Mouse (Mus musculus): ENCODE data around the gene Trem1. TPM values are rescaled to one million over a fixed set of nuclear protein-coding genes. Genes with fewer than 3 reads are reported as not detected.

The Trem1 gene
- total RNA-seq, 2 experiments from 2014 or later: not detected

DNA sequence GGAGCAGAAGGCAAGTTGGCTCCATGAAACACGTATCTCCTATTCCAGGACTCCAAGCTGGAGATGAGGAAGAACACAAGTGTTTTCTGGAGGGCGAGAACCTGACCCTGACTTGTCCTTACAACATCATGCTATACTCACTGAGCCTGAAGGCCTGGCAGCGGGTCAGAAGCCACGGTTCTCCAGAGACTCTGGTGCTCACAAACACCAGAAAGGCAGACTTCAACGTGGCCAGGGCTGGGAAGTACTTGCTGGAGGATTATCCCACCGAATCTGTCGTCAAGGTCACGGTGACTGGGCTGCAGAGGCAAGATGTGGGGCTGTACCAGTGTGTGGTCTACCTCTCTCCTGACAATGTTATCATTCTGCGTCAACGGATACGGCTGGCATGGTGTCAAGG is 16.9 kb downstream of the Trem1 start:
- no peak for TF ChIP-seq CTCF (conservative IDR thresholded peaks at IDR 0.05)
- H3K4me3 ChIP-seq: no peak overlapping the region
- DNase-seq (ENCODE audit: low spot score in 2 of 2): no peak
- peak overlapping the region; percentile 20; the same call in 1 of the 2 replicates for H3K27ac ChIP-seq

GRCm38 (mm10) chr17:48250631-48251030 is 18.1 kb downstream of the Trem1 start:
- no peak for TF ChIP-seq CTCF (conservative IDR thresholded peaks at IDR 0.05)
- Histone ChIP-seq H3K27ac (no peak overlapping the region), H3K4me3 (no peak overlapping the region)
- DNase-seq (ENCODE audit: low spot score in 2 of 2): no peak

- TF ChIP-seq CTCF (conservative IDR thresholded peaks at IDR 0.05): no peak
- no peak for DNase-seq (ENCODE audit: low spot score in 2 of 2)
- no peak overlapping the region for H3K27ac ChIP-seq
- no peak overlapping the region for H3K4me3 ChIP-seq
Measured at GRCm38 (mm10) chr17:48256575-48256974, 24.0 kb downstream of the Trem1 start.

DNA sequence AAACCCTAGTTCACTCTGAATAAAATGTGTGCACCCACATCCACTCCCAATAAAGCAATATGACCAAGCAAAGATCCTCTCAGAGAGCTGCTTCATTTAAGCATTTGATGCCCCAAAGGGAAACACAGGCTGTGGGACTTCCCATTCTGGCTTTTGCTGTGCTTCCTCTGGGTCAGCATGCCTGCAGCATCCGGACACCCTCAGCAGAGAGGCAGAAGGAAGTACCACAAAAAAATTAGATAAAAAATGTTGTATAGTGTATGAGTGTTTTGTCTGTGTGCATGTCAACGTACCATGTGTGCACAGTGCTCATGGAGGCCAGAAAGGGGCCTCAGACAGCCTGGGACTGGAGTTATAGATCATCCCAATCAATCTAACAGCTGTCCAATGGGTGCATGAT is 29.3 kb downstream of the Trem1 start:
- TF ChIP-seq CTCF (conservative IDR thresholded peaks at IDR 0.05): no peak
- no peak for DNase-seq (ENCODE audit: low spot score in 2 of 2)
- Histone ChIP-seq H3K4me3 (no peak overlapping the region), H3K27ac (no peak overlapping the region)

- Histone ChIP-seq H3K4me3 (no peak within 1 kb of the TSS), H3K27ac (no peak within 1 kb of the TSS)
- DNase-seq (ENCODE audit: low spot score in 2 of 2): no peak
- TF ChIP-seq CTCF (conservative IDR thresholded peaks at IDR 0.05): no peak
Measured at GRCm38 (mm10) chr17:48263741-48264362, 31.3 kb downstream of the Trem1 start, which contains the start of gene Treml4. Gene Treml4 (plus strand): TSS chr17:48264295.

DNA sequence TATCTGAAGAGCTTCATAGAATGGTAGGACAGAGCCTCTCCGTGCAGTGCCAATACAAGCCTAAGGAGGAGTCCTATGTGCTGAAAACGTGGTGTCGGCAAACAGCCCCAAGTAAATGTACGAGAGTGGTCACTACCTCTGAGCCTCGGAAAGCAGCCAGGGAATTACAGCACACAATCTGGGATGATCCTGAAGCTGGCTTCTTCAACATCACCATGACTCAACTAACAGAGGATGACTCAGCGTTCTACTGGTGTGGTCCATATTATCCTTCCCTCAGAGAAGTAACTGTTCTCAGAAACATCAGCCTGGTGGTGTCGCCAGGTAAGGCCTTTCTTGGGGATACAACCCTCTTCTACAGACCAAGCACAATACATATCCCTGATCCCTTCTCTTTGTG is 32.1 kb downstream of the Trem1 start:
- DNase-seq (ENCODE audit: low spot score in 2 of 2): no peak
- H3K27ac ChIP-seq: no peak overlapping the region
- no peak overlapping the region for H3K4me3 ChIP-seq
- no peak for TF ChIP-seq CTCF (conservative IDR thresholded peaks at IDR 0.05)

DNA sequence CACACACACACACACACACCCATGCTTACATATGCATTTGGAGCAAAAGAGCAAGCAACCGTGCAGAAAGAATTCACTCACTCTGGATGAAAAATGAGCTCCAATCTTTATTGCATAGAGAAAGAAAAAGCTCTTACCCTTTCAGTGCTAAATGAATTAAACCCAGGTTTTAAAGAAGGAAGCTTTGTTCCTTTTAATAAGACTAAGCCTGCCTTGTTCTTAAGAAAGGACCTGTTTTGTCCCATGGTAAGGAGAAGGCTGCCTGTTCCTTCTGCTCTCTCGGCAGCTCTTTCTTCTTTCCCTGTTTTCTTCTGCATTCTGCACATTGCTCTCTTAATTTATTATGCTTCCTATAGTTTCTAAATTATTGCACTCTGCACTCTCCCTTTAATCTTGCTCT is 33.6 kb downstream of the Trem1 start:
- no peak overlapping the region for H3K27ac ChIP-seq
- no peak overlapping the region for H3K4me3 ChIP-seq
- no peak for DNase-seq (ENCODE audit: low spot score in 2 of 2)
- no peak for TF ChIP-seq CTCF (conservative IDR thresholded peaks at IDR 0.05)

- DNase-seq (ENCODE audit: low spot score in 2 of 2): no peak
- TF ChIP-seq CTCF (conservative IDR thresholded peaks at IDR 0.05): no peak
- H3K27ac ChIP-seq: no peak overlapping the region
- H3K4me3 ChIP-seq: no peak overlapping the region
Measured at GRCm38 (mm10) chr17:48266610-48267304, 34.2 kb downstream of the Trem1 start.

DNA sequence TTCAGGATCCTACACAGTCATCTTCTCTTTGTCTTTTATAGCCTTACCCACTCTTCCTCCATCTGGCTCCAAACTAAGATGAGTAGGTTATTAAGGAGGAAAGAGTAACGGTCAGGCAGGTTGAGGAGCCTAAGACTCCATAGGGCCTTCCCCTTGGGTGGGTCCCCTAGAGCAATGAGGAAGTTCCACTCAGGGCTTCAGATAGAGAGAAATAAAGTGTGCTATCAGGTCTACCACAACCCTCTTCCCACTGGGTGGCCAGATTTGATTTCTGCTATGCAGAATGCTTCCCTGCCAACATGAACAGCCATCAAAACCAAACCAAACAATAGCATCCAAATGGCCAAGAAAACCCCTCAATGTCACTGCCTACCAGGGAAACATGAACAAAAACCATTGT is 35.0 kb downstream of the Trem1 start:
- TF ChIP-seq CTCF (conservative IDR thresholded peaks at IDR 0.05): no peak
- DNase-seq (ENCODE audit: low spot score in 2 of 2): no peak
- Histone ChIP-seq H3K27ac (no peak overlapping the region), H3K4me3 (no peak overlapping the region)

DNA sequence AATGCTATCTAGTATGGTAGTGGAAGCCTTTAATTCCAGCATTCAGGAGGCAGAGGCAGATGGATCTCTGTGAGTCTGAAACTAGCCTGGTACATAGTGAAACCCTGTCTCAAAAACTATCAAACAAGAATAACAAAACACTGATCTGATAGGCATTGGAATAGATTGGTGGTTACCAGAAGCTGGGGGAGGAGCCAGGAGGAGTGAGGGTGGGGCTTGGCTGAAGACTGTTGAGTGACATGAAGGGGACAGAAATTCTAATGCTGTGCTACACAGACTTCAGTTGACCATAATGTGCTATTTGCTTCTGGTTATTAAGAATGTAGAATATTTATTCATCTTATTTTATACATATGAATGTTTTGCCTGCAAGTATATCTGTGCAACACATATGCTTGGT is 35.7 kb downstream of the Trem1 start:
- H3K4me3 ChIP-seq: no peak overlapping the region
- TF ChIP-seq CTCF (conservative IDR thresholded peaks at IDR 0.05): no peak
- no peak overlapping the region for H3K27ac ChIP-seq
- DNase-seq (ENCODE audit: low spot score in 2 of 2): no peak

DNA sequence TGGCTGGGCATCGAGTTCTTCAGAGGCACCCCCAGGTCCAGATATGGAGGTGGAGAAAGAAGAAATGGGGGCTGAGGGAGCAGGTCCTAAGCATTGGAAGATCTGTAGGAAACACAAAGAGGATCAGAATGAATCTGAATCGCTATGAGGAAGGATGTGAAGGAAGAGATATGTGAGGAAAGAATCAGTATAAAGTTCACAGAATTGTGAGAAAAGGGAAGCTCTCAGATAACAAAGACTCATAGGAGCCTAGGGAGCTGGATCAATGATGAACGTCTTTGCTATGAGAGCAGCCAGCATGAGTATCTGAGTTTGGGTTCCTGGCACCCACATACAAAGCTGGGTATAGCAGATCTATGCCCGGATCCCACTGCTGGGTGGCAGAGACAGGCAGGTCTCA is 37.3 kb downstream of the Trem1 start:
- H3K4me3 ChIP-seq: no peak overlapping the region
- no peak overlapping the region for H3K27ac ChIP-seq
- no peak for TF ChIP-seq CTCF (conservative IDR thresholded peaks at IDR 0.05)
- DNase-seq (ENCODE audit: low spot score in 2 of 2): no peak

GRCm38 (mm10) chr17:48272158-48272557 is 39.6 kb downstream of the Trem1 start:
- no peak overlapping the region for H3K27ac ChIP-seq
- no peak for DNase-seq (ENCODE audit: low spot score in 2 of 2)
- no peak overlapping the region for H3K4me3 ChIP-seq
- TF ChIP-seq CTCF (conservative IDR thresholded peaks at IDR 0.05): no peak

DNA sequence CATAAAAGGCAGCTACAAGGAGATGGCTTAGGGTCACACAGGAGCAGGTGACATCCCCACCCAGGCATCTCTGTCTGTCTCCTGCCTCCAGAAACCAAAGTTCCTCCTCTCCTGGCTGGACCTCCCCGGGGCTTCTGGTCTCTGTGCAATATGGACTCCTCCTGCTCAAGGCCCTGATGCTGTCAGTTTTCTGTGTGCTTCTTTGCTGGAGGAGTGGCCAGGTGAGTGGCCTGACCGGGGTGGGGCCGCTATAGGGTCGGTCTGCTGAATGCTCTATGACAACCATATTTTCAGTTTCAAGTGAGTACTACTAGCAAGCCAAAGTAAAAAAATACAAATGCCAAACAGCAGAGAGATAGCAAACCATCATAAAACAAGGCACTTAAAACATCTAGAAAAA is 40.0 kb downstream of the Trem1 start:
- TF ChIP-seq CTCF (conservative IDR thresholded peaks at IDR 0.05): no peak
- no peak for DNase-seq (ENCODE audit: low spot score in 2 of 2)
- Histone ChIP-seq H3K27ac (no peak overlapping the region), H3K4me3 (no peak overlapping the region)

- Histone ChIP-seq H3K27ac (no peak overlapping the region), H3K4me3 (no peak overlapping the region)
- no peak for DNase-seq (ENCODE audit: low spot score in 2 of 2)
- no peak for TF ChIP-seq CTCF (conservative IDR thresholded peaks at IDR 0.05)
Measured at GRCm38 (mm10) chr17:48274098-48274497, 41.5 kb downstream of the Trem1 start.

Measured in layer of hippocampus, adult 2 months (tissue).